Mouse (Mus musculus) lung, adult 2 months (tissue): Measurements from ENCODE around the gene Ica1l.

Experiments
- CTCF ChIP-seq: fragments of 200-500 bp; IDR thresholded peaks from 2 replicates; pipeline ENCODE4 v1.5.1; 2011; ENCODE audit warnings: mild to moderate bottlenecking, low read length, control low read depth; ENCODE audit not compliant: insufficient read depth
- POLR2A ChIP-seq: fragments of 200-500 bp; IDR thresholded peaks from 2 replicates; pipeline ENCODE4 v1.6.1; 2011; ENCODE audit warnings: low read depth, mild to moderate bottlenecking, control low read depth, low read length, borderline replicate concordance; ENCODE audit errors: extremely low read depth

GRCm38 (mm10) chr1:59959941-59960340 lies 83.0 kb downstream of the Ica1l start:
- TF ChIP-seq CTCF (no peak), POLR2A (no peak)
